Mouse (Mus musculus) forebrain, embryonic 16.5 days (tissue): ENCODE measurements around the gene Gstt4. TPM values are rescaled to one million over a fixed set of nuclear protein-coding genes. Genes with fewer than 3 reads are reported as not detected.
A peak's percentile ranks its signal among the peaks of the same experiment; 100 is the strongest.

Experiments
- ATAC-seq: fragments of 200-750 bp; cut with Nextera tagmentation; 2 replicates; pipeline ENCODE4 v1.8.0; 2017; ENCODE audit warnings: mild to moderate bottlenecking, moderate library complexity
- H3K27ac ChIP-seq: fragments of 300-500 bp; sonication (generic); 2 replicates; pipeline ENCODE4 v1.5.1; 2014; ENCODE audit warnings: low read length, control low read depth
- H3K27me3 ChIP-seq: fragments of 300-500 bp; sonication (generic); replicated peaks from 2 replicates; pipeline ENCODE4 v1.6.1; 2014; ENCODE audit warnings: low read length; ENCODE audit not compliant: control insufficient read depth, insufficient read depth
- H3K36me3 ChIP-seq: fragments of 300-500 bp; sonication (generic); 2 replicates; pipeline ENCODE4 v1.6.1; 2014; ENCODE audit not compliant: control insufficient read depth, insufficient read depth
- H3K4me1 ChIP-seq: fragments of 300-500 bp; sonication (generic); replicated peaks from 2 replicates; pipeline ENCODE4 v1.6.1; 2014; ENCODE audit warnings: low read length; ENCODE audit not compliant: control insufficient read depth, insufficient read depth
- H3K4me2 ChIP-seq: fragments of 300-500 bp; sonication (generic); 2 replicates; pipeline ENCODE4 v1.6.1; 2014; ENCODE audit warnings: mild to moderate bottlenecking, low read length, control low read depth
- H3K4me3 ChIP-seq: fragments of 300-500 bp; sonication (generic); replicated peaks from 2 replicates; pipeline ENCODE4 v1.5.1; 2014; ENCODE audit warnings: mild to moderate bottlenecking, low read length, control low read depth
- H3K9ac ChIP-seq: fragments of 300-500 bp; sonication (generic); replicated peaks from 2 replicates; pipeline ENCODE4 v1.6.1; 2014; ENCODE audit warnings: low read depth, low read length, control low read depth
- H3K9me3 ChIP-seq: fragments of 300-500 bp; sonication (generic); 2 replicates; pipeline ENCODE4 v1.6.1; 2016; ENCODE audit warnings: low read length; ENCODE audit not compliant: control insufficient read depth
- WGBS: fragments of 180-500 bp; shearing (Covaris S2); extraction: QIAGEN DNeasy Blood & Tissue Kit; methylation state at CpG from one replicate; pipeline ENCODE4 v1.1.7; 2014; 5-methylcytosine and 5-hydroxymethylcytosine counted together
- polyA plus RNA-seq: library from polyadenylated mRNA; unstranded; fragments of >200 nt; fragmentation: Nextera tagmentation; extraction: Ambion mirVana; gene quantifications from 2 replicates; pipeline ENCODE4 v1.2.1, GENCODE M21; 2015

The Gstt4 gene
- polyA plus RNA-seq, 1 experiment from 2014 or later: not detected

DNA sequence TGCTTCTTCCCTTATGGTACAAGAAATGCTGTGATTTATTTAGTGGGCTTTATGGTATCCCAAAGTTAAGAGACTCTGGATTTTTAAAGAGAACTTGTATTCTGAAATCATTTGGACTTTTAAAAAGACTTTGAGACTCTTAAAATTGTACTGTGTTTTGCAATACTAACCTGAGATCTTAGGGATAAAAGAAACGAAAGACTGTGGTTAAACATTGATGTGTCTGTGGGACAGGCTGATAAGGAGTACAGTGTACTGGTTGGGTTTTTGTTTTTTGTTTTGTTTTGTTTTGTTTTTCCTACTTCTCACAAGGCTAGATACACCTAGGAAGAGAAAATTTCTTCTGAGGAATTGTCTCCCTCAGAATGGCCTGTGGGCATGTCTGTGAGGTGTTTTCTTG is 36.9 kb downstream of the Gstt4 start:
- H3K4me2 ChIP-seq: no peak overlapping the region
- WGBS: 80% methylated on average over 1 of the region's 1 CpGs

DNA sequence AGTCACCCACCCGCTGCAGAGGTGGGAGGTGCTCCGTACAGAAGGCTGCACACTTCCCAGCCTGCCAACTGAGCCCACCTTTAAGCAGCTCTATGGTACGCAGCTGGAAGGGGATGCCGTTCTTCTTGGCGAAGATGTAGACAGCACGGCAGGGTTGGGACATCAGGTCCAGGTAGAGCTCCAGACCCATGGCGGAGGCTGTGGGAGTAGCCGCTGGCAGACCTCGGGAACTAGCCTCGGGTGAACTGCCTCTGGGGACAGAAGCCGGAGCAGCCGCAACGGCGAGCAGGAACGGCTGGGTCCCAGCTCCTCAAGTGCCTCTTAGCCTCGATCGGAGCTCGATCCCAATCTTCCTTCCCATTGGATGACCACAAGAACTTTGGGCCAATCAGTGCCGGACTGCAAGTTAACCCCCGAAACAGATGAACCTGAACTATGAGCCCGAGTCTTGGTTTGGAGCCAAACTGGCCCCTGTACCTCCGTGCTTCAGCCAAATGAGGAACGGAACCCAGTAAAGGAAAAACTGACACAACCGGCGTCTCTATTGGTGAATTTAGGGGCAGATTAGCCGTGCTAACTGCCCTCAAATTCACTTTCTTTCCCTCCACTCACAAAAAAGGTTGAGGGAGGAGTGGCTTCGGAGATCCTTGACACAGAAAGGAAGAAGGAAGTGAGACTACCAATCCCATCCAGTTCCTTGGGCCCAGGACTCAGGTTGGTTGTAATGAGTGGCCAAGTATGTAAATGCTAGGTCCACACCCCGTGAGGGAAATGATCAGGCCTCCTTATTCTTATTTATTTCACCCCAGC is 41.4 kb downstream of the Gstt4 start, which contains the start of the genes Gm20441 and Gstt3:
TSS of gene Gm20441 (minus strand) at position 186 of the 810 bp plus-strand sequence.
TSS of gene Gstt3 (minus strand) at position 646 of the 810 bp plus-strand sequence.
- no peak for ATAC-seq
- WGBS: under 1% methylated on average over 28 of the region's 28 CpGs

More for the DNA sequence above, 36.9 kb downstream of the Gstt4 start:
- no peak overlapping the region for H3K27ac ChIP-seq
- peaks cover 6% of the 10 kb centered on the region; the same call in 1 of the 2 replicates for H3K27me3 ChIP-seq
- H3K4me3 ChIP-seq: no peak overlapping the region
- H3K4me1 ChIP-seq: peaks cover 9% of the 10 kb centered on the region
- no peak overlapping the region for H3K9ac ChIP-seq
- no peaks in the 10 kb centered on the region for H3K9me3 ChIP-seq
- no peak for ATAC-seq
- no peaks in the 10 kb centered on the region for H3K36me3 ChIP-seq

DNA sequence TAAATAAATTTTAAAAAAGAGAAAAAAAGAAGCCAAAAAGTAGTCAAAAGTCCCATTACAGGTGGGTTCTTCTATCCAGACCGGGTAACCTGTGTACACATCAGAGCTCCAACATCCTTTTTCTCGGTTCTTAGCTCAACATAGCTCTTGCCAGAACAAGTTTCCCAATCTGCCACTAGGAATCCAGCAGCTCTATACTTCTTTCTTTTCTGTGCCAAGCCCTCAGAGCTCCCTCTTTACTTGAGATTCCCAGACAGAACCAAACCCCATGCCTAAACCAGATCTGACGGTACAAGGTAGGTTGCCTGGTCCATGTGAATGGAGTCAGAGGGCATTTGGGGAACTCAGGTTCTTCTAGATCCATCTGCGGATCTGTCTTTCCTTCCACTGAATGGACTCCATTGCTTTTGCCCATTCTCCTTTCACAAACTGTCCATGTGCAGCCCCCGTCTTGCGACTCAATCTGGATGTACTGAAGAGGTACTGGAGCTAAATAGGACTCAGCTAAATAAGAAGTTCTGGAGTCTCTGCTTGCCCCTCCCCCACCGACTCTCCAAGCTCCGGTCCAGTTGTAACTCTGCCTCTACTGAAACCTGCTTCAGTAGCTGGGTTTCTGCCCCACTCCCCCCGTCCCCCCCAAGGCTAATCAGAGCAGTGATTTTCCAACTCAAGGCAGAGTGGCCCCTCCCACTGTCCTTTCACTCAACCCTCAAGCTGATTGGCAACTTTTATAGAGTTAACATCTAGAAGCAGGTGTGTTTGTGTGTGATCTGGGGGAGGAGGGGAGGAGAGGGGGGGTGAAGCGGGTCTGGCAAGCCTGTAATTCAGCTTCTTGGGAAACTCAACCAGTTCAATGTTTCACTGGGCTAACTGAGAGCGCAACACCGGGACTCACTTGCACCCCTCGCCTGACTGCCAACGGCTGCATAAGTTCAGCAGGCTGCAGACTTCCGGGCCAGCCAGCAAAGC is 42.9 kb downstream of the Gstt4 start:
- H3K9me3 ChIP-seq: no peaks in the 10 kb centered on the region
- no peak overlapping the region for H3K4me2 ChIP-seq
- H3K4me3 ChIP-seq: no peak overlapping the region
- no peaks in the 10 kb centered on the region for H3K36me3 ChIP-seq
- 39% methylated on average over 15 of the region's 15 CpGs for WGBS
- H3K27me3 ChIP-seq: peaks cover 18% of the 10 kb centered on the region
- H3K4me1 ChIP-seq: peaks cover 9% of the 10 kb centered on the region
- H3K9ac ChIP-seq: no peak overlapping the region
- no peak for ATAC-seq
- H3K27ac ChIP-seq: no peak overlapping the region

More for the DNA sequence above, 41.4 kb downstream of the Gstt4 start, which contains the start of the genes Gm20441 and Gstt3:
- no peak within 1 kb of the TSS for H3K27ac ChIP-seq
- peak within 1 kb of the TSS; percentile 39 for H3K9ac ChIP-seq
- peak within 1 kb of the TSS; percentile 57 for H3K4me2 ChIP-seq
- H3K4me3 ChIP-seq: peak within 1 kb of the TSS; percentile 32
- H3K36me3 ChIP-seq: no peaks in the 10 kb centered on the region
- peaks cover 18% of the 10 kb centered on the region for H3K27me3 ChIP-seq
- H3K9me3 ChIP-seq: no peaks in the 10 kb centered on the region
- peaks cover 9% of the 10 kb centered on the region for H3K4me1 ChIP-seq

DNA sequence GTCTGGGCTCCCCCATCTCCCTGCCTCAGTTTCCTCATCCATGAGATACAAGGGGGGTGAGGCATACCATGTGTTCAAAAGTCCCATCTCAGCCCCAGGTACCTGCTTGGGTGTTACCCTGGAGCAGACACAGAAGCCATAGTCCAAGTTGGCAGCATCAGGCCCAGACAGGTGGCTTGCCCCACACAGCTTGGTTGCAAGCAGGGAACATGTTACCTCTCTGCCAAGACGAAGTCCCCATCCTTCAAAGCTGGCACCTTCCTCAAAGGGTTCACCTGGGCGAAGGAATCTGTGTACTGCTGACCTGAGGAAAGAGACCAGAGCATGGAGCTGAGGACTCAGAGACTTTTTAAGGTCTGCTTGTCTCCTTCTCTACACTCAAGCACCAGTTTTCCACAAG is 44.5 kb downstream of the Gstt4 start:
- WGBS: 79% methylated on average over 2 of the region's 2 CpGs
- Histone ChIP-seq H3K36me3 (no peaks in the 10 kb centered on the region), H3K27me3 (peaks cover 16% of the 10 kb centered on the region), H3K9me3 (no peaks in the 10 kb centered on the region), H3K27ac (no peak overlapping the region), H3K4me2 (no peak overlapping the region), H3K4me1 (peaks cover 10% of the 10 kb centered on the region), H3K4me3 (no peak overlapping the region), H3K9ac (no peak overlapping the region)
- no peak for ATAC-seq

DNA sequence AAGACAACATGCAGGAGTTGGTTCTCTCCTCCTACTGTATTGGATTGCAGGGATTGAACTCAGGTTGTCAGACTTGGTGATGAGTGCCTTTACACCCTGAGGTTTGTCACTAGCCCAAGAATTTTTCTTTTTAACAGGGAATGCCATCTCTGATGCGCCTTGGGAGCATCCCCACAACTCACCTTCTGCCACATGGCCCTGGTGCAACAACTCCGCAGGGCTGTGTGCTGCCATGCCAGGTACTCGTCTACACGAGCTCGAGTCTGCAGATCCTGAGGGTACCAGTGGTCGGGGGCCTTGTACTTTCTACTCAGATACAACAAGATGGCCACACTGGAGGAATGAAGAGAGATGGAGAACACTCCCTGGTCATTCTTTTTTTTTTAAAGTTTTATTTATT is 45.8 kb downstream of the Gstt4 start:
- 92% methylated on average over 6 of the region's 6 CpGs for WGBS
- Histone ChIP-seq H3K27ac (no peak overlapping the region), H3K9me3 (no peaks in the 10 kb centered on the region), H3K9ac (no peak overlapping the region), H3K4me2 (no peak overlapping the region), H3K27me3 (peaks cover 16% of the 10 kb centered on the region), H3K4me3 (no peak overlapping the region), H3K36me3 (no peaks in the 10 kb centered on the region), H3K4me1 (peaks cover 18% of the 10 kb centered on the region)
- ATAC-seq: no peak

DNA sequence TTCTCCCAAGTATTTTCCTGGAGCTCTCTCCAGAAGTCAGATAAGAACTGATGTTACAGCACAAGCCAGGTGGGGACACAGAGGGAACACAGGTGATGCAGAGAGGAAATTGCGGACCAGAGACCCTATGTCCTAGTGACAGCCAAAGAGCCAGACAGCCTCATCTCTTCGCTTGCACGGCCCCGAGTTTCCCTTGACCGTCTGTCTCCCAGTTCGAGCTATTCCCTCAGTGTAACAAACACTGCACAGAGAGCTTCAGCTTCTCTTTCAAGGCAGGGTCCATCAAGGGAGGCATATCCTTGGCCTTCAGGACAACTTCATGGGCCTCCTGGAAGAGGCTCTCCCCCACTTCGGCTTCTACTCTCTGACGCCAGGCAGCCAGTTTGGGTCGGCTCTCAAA is 47.8 kb downstream of the Gstt4 start:
- no peak for ATAC-seq
- H3K4me2 ChIP-seq: no peak overlapping the region
- no peak overlapping the region for H3K4me3 ChIP-seq
- WGBS: 95% methylated on average over 9 of the region's 9 CpGs
- no peaks in the 10 kb centered on the region for H3K36me3 ChIP-seq
- H3K27me3 ChIP-seq: peaks cover 7% of the 10 kb centered on the region
- peaks cover 9% of the 10 kb centered on the region for H3K4me1 ChIP-seq
- no peak overlapping the region for H3K27ac ChIP-seq
- no peaks in the 10 kb centered on the region for H3K9me3 ChIP-seq
- no peak overlapping the region for H3K9ac ChIP-seq

DNA sequence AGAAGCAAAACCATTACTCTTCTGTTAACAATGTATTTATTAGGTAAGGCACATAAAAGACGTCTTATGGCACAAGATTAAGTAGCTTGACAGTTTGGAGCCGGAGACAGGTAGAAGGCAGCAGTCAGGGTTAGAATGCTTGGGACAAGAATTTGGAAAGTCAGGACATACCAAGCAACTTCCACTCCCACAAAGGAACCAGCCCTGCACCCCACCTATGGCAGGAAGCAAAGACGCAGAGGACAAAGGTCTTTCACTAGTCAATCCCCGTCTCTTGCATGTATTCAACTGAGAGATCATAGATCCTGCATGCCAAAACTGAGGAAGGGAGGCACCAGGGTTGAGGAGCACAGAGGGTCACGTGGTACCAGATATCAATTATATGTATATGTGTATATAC is 48.2 kb downstream of the Gstt4 start:
- 87% methylated on average over 5 of the region's 5 CpGs for WGBS
- H3K9me3 ChIP-seq: no peaks in the 10 kb centered on the region
- no peaks in the 10 kb centered on the region for H3K36me3 ChIP-seq
- peaks cover 3% of the 10 kb centered on the region for H3K27me3 ChIP-seq
- H3K4me2 ChIP-seq: no peak overlapping the region
- no peak overlapping the region for H3K9ac ChIP-seq
- H3K27ac ChIP-seq: no peak overlapping the region
- H3K4me1 ChIP-seq: peaks cover 9% of the 10 kb centered on the region
- ATAC-seq: no peak
- H3K4me3 ChIP-seq: no peak overlapping the region

DNA sequence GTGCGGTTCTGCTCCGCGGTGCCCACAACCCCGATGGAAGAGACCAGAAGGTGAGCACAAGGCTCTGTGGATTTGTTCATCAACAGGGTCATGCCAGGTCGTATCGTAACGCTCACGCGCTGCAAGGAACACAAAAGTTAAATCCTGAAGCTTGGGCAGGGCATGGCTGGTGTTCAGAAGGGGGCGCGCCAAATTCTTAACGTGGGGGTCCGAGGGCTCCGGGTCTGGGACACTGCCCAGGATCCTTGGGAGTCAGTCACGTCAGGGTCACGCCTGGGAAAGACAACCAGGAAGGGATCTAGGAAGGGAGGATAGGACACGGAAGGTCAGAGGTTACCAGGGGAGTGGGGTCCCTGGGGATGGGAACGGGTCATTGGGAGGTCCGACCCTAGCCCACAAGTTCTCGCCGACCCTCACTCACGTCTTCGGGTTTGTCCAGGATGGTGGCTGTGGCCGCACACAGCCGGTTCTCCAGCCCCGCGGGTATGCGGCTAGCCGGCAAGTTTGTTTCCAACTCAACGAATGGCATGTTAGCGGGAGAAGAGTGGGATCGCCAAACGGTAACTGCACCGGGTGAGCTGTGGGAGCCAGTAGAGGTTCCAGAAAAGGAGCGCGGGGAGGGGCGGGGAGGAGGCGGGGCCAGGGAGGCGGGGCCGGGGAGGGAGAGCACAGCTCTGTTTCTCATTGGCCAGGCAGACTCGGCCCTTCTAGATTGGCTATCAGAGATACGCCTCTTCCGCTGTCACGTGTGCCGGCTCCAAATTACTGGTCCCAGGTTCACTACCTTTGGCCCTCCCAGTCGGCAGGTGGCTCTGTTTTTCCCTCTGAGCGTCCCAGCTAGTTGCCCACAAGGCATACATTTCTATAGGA is 49.3 kb downstream of the Gstt4 start, which contains the start of gene Ddt:
TSS of gene Ddt (minus strand) at position 620 of the 870 bp plus-strand sequence.
- Histone ChIP-seq H3K9ac (peak within 1 kb of the TSS; percentile 69), H3K9me3 (no peaks in the 10 kb centered on the region), H3K36me3 (no peaks in the 10 kb centered on the region), H3K27ac (no peak within 1 kb of the TSS), H3K4me1 (peaks cover 9% of the 10 kb centered on the region), H3K4me2 (peak within 1 kb of the TSS; percentile 99), H3K27me3 (no peaks in the 10 kb centered on the region; the same call in 1 of the 2 replicates), H3K4me3 (peak within 1 kb of the TSS; percentile 75)
- ATAC-seq: peak; percentile 97
- WGBS: under 1% methylated on average over 46 of the region's 47 CpGs
